Mouse (Mus musculus): ENCODE results near the gene Slc16a11. TPM values are rescaled to one million over a fixed set of nuclear protein-coding genes. Genes with fewer than 3 reads are reported as not detected.

Gene Slc16a11
- total and polyA plus RNA-seq, 2 experiments, result 12.5 to 84.4 TPM

GRCm38 (mm10) chr11:70218741-70219470 lies 6.4 kb downstream of the Slc16a11 start:
- TF ChIP-seq CTCF (IDR thresholded peaks at IDR 0.05; ENCODE audit: low read depth, low read length) (no peak), POLR2A (IDR thresholded peaks at IDR 0.05; ENCODE audit: extremely low read depth, insufficient read depth, low read length) (no peak)
- Histone ChIP-seq H3K27ac (replicated peaks; ENCODE audit: insufficient read depth, low read depth, low read length) (no peak overlapping the region), H3K4me1 (ENCODE audit: control insufficient read depth, insufficient read depth, low read length) (no peaks in the 10 kb centered on the region), H3K9ac (ENCODE audit: low read depth, low read length) (no peak overlapping the region), H3K36me3 (ENCODE audit: control insufficient read depth, insufficient read depth, low read length) (no peaks in the 10 kb centered on the region), H3K79me2 (ENCODE audit: control insufficient read depth, insufficient read depth, low read length) (no peaks in the 10 kb centered on the region), H3K27me3 (ENCODE audit: control insufficient read depth, insufficient read depth, low read length) (no peaks in the 10 kb centered on the region), H3K4me3 (ENCODE audit: insufficient read depth, low read depth, low read length) (no peak overlapping the region)
- DNase-seq (ENCODE audit: extremely low read depth, low read depth, low spot score), result no peak
- WGBS, result 96% methylated on average over 15 of the region's 15 CpGs

GRCm38 (mm10) chr11:70219873-70220272 lies 7.3 kb downstream of the Slc16a11 start:
- Histone ChIP-seq H3K27ac (replicated peaks; ENCODE audit: insufficient read depth, low read depth, low read length) (no peak overlapping the region), H3K4me1 (ENCODE audit: control insufficient read depth, insufficient read depth, low read length) (no peaks in the 10 kb centered on the region)
- no peak for TF ChIP-seq POLR2A (IDR thresholded peaks at IDR 0.05; ENCODE audit: extremely low read depth, insufficient read depth, low read length)
- no peak for TF ChIP-seq CTCF (IDR thresholded peaks at IDR 0.05; ENCODE audit: low read depth, low read length)

GRCm38 (mm10) chr11:70220323-70220722 lies 7.8 kb downstream of the Slc16a11 start:
- Histone ChIP-seq H3K36me3 (ENCODE audit: control insufficient read depth, insufficient read depth, low read length) (no peaks in the 10 kb centered on the region), H3K27me3 (ENCODE audit: control insufficient read depth, insufficient read depth, low read length) (no peaks in the 10 kb centered on the region), H3K9ac (ENCODE audit: low read depth, low read length) (peak overlapping the region; percentile 55), H3K4me3 (ENCODE audit: insufficient read depth, low read depth, low read length) (peak overlapping the region; percentile 59), H3K4me1 (ENCODE audit: control insufficient read depth, insufficient read depth, low read length) (no peaks in the 10 kb centered on the region), H3K79me2 (ENCODE audit: control insufficient read depth, insufficient read depth, low read length) (no peaks in the 10 kb centered on the region), H3K27ac (replicated peaks; ENCODE audit: insufficient read depth, low read depth, low read length) (peak overlapping the region; percentile 51; the same call in 1 of the 2 replicates)
- TF ChIP-seq POLR2A (IDR thresholded peaks at IDR 0.05; ENCODE audit: extremely low read depth, insufficient read depth, low read length) (no peak), CTCF (IDR thresholded peaks at IDR 0.05; ENCODE audit: low read depth, low read length) (no peak)
- 19% methylated on average over 24 of the region's 24 CpGs for WGBS
- no peak for DNase-seq (ENCODE audit: extremely low read depth, low read depth, low spot score)

More at GRCm38 (mm10) chr11:70219873-70220272, 7.3 kb downstream of the Slc16a11 start:
- Histone ChIP-seq H3K4me3 (ENCODE audit: insufficient read depth, low read depth, low read length) (peak overlapping the region; percentile 59), H3K9ac (ENCODE audit: low read depth, low read length) (peak overlapping the region; percentile 55), H3K27me3 (ENCODE audit: control insufficient read depth, insufficient read depth, low read length) (no peaks in the 10 kb centered on the region), H3K36me3 (ENCODE audit: control insufficient read depth, insufficient read depth, low read length) (no peaks in the 10 kb centered on the region), H3K79me2 (ENCODE audit: control insufficient read depth, insufficient read depth, low read length) (no peaks in the 10 kb centered on the region)
- no peak for DNase-seq (ENCODE audit: extremely low read depth, low read depth, low spot score)
- WGBS, result 91% methylated on average over 7 of the region's 7 CpGs

GRCm38 (mm10) chr11:70220731-70221602 lies 8.4 kb downstream of the Slc16a11 start, which contains the start of gene Slc16a13:
TSS of gene Slc16a13 (minus strand) at chr11:70221064.
- Histone ChIP-seq H3K36me3 (ENCODE audit: control insufficient read depth, insufficient read depth, low read length) (no peaks in the 10 kb centered on the region), H3K4me3 (ENCODE audit: insufficient read depth, low read depth, low read length) (peak within 1 kb of the TSS; percentile 61), H3K27ac (replicated peaks; ENCODE audit: insufficient read depth, low read depth, low read length) (peak within 1 kb of the TSS; percentile 66)

GRCm38 (mm10) chr11:70221603-70222500 lies 9.3 kb downstream of the Slc16a11 start:
- H3K27ac ChIP-seq (replicated peaks; ENCODE audit: insufficient read depth, low read depth, low read length), result peak overlapping the region; percentile 66
- WGBS, result 29% methylated on average over 14 of the region's 14 CpGs
- no peaks in the 10 kb centered on the region for H3K36me3 ChIP-seq (ENCODE audit: control insufficient read depth, insufficient read depth, low read length)
- no peaks in the 10 kb centered on the region for H3K27me3 ChIP-seq (ENCODE audit: control insufficient read depth, insufficient read depth, low read length)
- peak overlapping the region; percentile 33 for H3K9ac ChIP-seq (ENCODE audit: low read depth, low read length)
- no peak for TF ChIP-seq POLR2A (IDR thresholded peaks at IDR 0.05; ENCODE audit: extremely low read depth, insufficient read depth, low read length)
- no peak for TF ChIP-seq CTCF (IDR thresholded peaks at IDR 0.05; ENCODE audit: low read depth, low read length)
- no peak for DNase-seq (ENCODE audit: extremely low read depth, low read depth, low spot score)
- H3K4me3 ChIP-seq (ENCODE audit: insufficient read depth, low read depth, low read length), result peak overlapping the region; percentile 11; the same call in 1 of the 2 replicates
- no peaks in the 10 kb centered on the region for H3K4me1 ChIP-seq (ENCODE audit: control insufficient read depth, insufficient read depth, low read length)
- H3K79me2 ChIP-seq (ENCODE audit: control insufficient read depth, insufficient read depth, low read length), result no peaks in the 10 kb centered on the region

More at GRCm38 (mm10) chr11:70220731-70221602, 8.4 kb downstream of the Slc16a11 start, which contains the start of gene Slc16a13:
- DNase-seq (ENCODE audit: extremely low read depth, low read depth, low spot score), result peak; percentile 83
- Histone ChIP-seq H3K4me1 (ENCODE audit: control insufficient read depth, insufficient read depth, low read length) (no peaks in the 10 kb centered on the region), H3K27me3 (ENCODE audit: control insufficient read depth, insufficient read depth, low read length) (no peaks in the 10 kb centered on the region), H3K79me2 (ENCODE audit: control insufficient read depth, insufficient read depth, low read length) (no peaks in the 10 kb centered on the region), H3K9ac (ENCODE audit: low read depth, low read length) (peak within 1 kb of the TSS; percentile 61)
- WGBS, result 5% methylated on average over 28 of the region's 28 CpGs
- no peak for TF ChIP-seq CTCF (IDR thresholded peaks at IDR 0.05; ENCODE audit: low read depth, low read length)
- TF ChIP-seq POLR2A (IDR thresholded peaks at IDR 0.05; ENCODE audit: extremely low read depth, insufficient read depth, low read length), result peak; percentile 46; the same call in 1 of the 2 replicates
